Comparison of ENCODE assay signal across 7 mouse cellular contexts in the genomic region with DNA sequence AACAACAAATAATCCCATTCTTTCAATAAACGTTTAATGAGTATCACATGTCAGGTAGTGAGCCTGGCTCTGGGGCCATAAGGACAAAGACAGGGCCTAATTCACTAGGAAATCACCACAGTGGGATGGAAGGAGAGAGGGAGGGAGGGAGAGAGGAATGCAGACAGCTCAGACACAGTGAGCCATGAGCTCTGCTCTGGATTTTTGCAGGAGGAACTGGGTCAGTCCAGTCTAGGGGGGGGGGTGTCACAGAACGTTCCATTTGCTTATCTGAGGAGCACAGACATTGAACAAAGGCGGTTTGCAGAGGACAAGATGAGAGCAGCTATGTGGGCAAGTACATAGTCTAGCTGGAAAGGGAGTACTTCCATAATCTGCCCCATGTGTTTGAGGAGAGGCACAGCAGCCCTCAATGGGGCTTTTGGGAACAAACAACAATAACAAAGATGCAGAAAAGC. TPM values are rescaled to one million over a fixed set of nuclear protein-coding genes. Genes with fewer than 3 reads are reported as not detected.
DNase-seq lines count a peak whose midpoint lies in the region; ATAC-seq and TF ChIP-seq lines count a peak whose summit lies in the region.

No protein-coding gene starts in this region.

- peaks cover 19 to 24% of the 10 kb centered on the region in 2 experiments for H3K4me1 ChIP-seq in MEL (ENCODE audit: control insufficient read depth in 1 of 2, insufficient read depth in 2 of 2, low read length in 2 of 2)
- peaks cover 6% of the 10 kb centered on the region; the same call in 1 of the 2 replicates for H3K4me1 ChIP-seq in forebrain, embryonic 11.5 days (replicated peaks; ENCODE audit: control insufficient read depth, insufficient read depth, low read length)
- H3K4me1 ChIP-seq in limb, embryonic 12.5 days (replicated peaks) = peaks cover 5% of the 10 kb centered on the region

- H3K9me3 ChIP-seq in MEL (replicated peaks; ENCODE audit: insufficient read depth, low read length) = no peaks in the 10 kb centered on the region
- H3K9me3 ChIP-seq in forebrain, embryonic 11.5 days (ENCODE audit: control insufficient read depth, low read length) = no peaks in the 10 kb centered on the region
- H3K9me3 ChIP-seq in limb, embryonic 12.5 days = no peaks in the 10 kb centered on the region

- peak in 1 of 2 experiments; percentile 33; a peak in 1 of 4 replicates for TF ChIP-seq POLR2A in MEL (IDR thresholded peaks at IDR 0.05; ENCODE audit: control insufficient read depth in 1 of 2, insufficient read depth in 1 of 2, low read depth in 1 of 2, low read length in 2 of 2, poor library complexity in 1 of 2)

- no peak for TF ChIP-seq CTCF in MEL (IDR thresholded peaks at IDR 0.05 in 2 of 3, conservative IDR thresholded peaks at IDR 0.05 in 1 of 3; ENCODE audit: control insufficient read depth in 1 of 3, insufficient read depth in 1 of 3, low read depth in 2 of 3, low read length in 3 of 3, poor library complexity in 1 of 3, severe bottlenecking in 1 of 3)

- H3K4me2 ChIP-seq in forebrain, embryonic 11.5 days (ENCODE audit: low read depth, low read length, severe bottlenecking) = no peak overlapping the region; the same call in 1 of the 2 replicates
- no peak overlapping the region for H3K4me2 ChIP-seq in limb, embryonic 12.5 days

- DNase-seq in MEL (ENCODE audit: low read depth, low spot score) (peak; percentile 86), R1 (ENCODE audit: low read depth, low spot score) (peak; percentile 71)
- DNase-seq in forebrain, embryonic 11.5 days (ENCODE audit: low spot score) = peak; percentile 57
- DNase-seq in retina, postnatal 1 day = peak; percentile 92
- DNase-seq in gastrocnemius, adult 18-20 months (ENCODE audit: low spot score) = no peak
- no peak for DNase-seq in ovary, adult 18-20 months (ENCODE audit: low spot score)

- peak; percentile 71 to 86 for TF ChIP-seq EP300 in MEL (IDR thresholded peaks at IDR 0.05; ENCODE audit: low read depth in 1 of 2, low read length in 2 of 2)

- peaks cover 0 to 33% of the 10 kb centered on the region in 2 experiments; a peak in 2 of 4 replicates for H3K36me3 ChIP-seq in MEL (ENCODE audit: control insufficient read depth in 1 of 2, insufficient read depth in 2 of 2, low read length in 2 of 2)
- H3K36me3 ChIP-seq in forebrain, embryonic 11.5 days (ENCODE audit: control insufficient read depth, insufficient read depth, low read length) = no peaks in the 10 kb centered on the region
- no peaks in the 10 kb centered on the region for H3K36me3 ChIP-seq in limb, embryonic 12.5 days

- no peak for TF ChIP-seq RAD21 in MEL (IDR thresholded peaks at IDR 0.05; ENCODE audit: low read depth, low read length)

- no peaks in the 10 kb centered on the region for H3K79me2 ChIP-seq in MEL (ENCODE audit: control insufficient read depth, insufficient read depth, low read length, poor library complexity)

- H3K27me3 ChIP-seq in MEL (ENCODE audit: control insufficient read depth in 1 of 2, insufficient read depth in 2 of 2, low read length in 2 of 2) = no peaks in the 10 kb centered on the region
- no peaks in the 10 kb centered on the region for H3K27me3 ChIP-seq in forebrain, embryonic 11.5 days (ENCODE audit: control insufficient read depth, insufficient read depth, low read length)
- H3K27me3 ChIP-seq in limb, embryonic 12.5 days = no peaks in the 10 kb centered on the region

- ATAC-seq in forebrain, embryonic 11.5 days (replicated peaks; ENCODE audit: low FRiP score) = peak; percentile 73
- no peak for ATAC-seq in limb, embryonic 12.5 days (ENCODE audit: insufficient number of reproducible peaks, insufficient read depth, low FRiP score, low TSS enrichment, low read depth)

- H3K4me3 ChIP-seq in MEL (ENCODE audit: control insufficient read depth in 1 of 2, insufficient read depth in 1 of 2, low read depth in 2 of 2, low read length in 2 of 2) = peak overlapping the region in 1 of 2 experiments; percentile 38; a peak in 1 of 4 replicates
- H3K4me3 ChIP-seq in forebrain, embryonic 11.5 days (ENCODE audit: low read depth, low read length) = no peak overlapping the region
- no peak overlapping the region for H3K4me3 ChIP-seq in limb, embryonic 12.5 days (replicated peaks)

- peak overlapping the region; percentile 52 for H3K9ac ChIP-seq in MEL (ENCODE audit: control insufficient read depth, low read depth, low read length, poor library complexity, severe bottlenecking)
- no peak overlapping the region for H3K9ac ChIP-seq in forebrain, embryonic 11.5 days (ENCODE audit: low read length)
- H3K9ac ChIP-seq in limb, embryonic 12.5 days (replicated peaks) = no peak overlapping the region

- peak overlapping the region; percentile 59 for H3K27ac ChIP-seq in MEL (ENCODE audit: control insufficient read depth, low read depth, low read length)
- H3K27ac ChIP-seq in forebrain, embryonic 11.5 days (ENCODE audit: low read depth, low read length) = peak overlapping the region; percentile 1
- 0 out of 2 replicates have a peak overlapping the region, but pooled peaks have one; percentile 4 for H3K27ac ChIP-seq in limb, embryonic 12.5 days

- WGBS in forebrain, embryonic 11.5 days = 17% methylated on average over 3 of the region's 3 CpGs
- 38% methylated on average over 3 of the region's 3 CpGs for WGBS in limb, embryonic 12.5 days

TF ChIP-seq in MEL, 35 proteins besides CTCF, POLR2A, EP300 and RAD21:
- peak; percentile 48; the same call in 1 of the 2 replicates for TF ChIP-seq RCOR1 (IDR thresholded peaks at IDR 0.05; ENCODE audit: low read depth, low read length)
- TF ChIP-seq MYC (IDR thresholded peaks at IDR 0.05; ENCODE audit: low read depth, low read length) = peak; percentile 45; the same call in 1 of the 2 replicates
- TF ChIP-seq ELF1 (IDR thresholded peaks at IDR 0.05; ENCODE audit: low read depth, low read length) = no peak
- TF ChIP-seq MAFK (IDR thresholded peaks at IDR 0.05; ENCODE audit: borderline replicate concordance, low read depth, low read length) = no peak
- TF ChIP-seq GATA1 (IDR thresholded peaks at IDR 0.05; ENCODE audit: low read depth, low read length) = peak; percentile 84
- peak; percentile 60 for TF ChIP-seq ETS1 (IDR thresholded peaks at IDR 0.05; ENCODE audit: low read depth, low read length)
- TF ChIP-seq E2F4 (IDR thresholded peaks at IDR 0.05; ENCODE audit: borderline replicate concordance, low read depth, low read length) = no peak
- TF ChIP-seq SIN3A (IDR thresholded peaks at IDR 0.05; ENCODE audit: low read length) = peak; percentile 52; the same call in 1 of the 2 replicates
- no peak for TF ChIP-seq JUND (IDR thresholded peaks at IDR 0.05; ENCODE audit: low read depth, low read length)
- TF ChIP-seq MEF2A (IDR thresholded peaks at IDR 0.05; ENCODE audit: extremely low read depth, insufficient replicate concordance, low read depth, low read length, poor library complexity, severe bottlenecking) = no peak
- TF ChIP-seq MXI1 (IDR thresholded peaks at IDR 0.05; ENCODE audit: low read depth, low read length) = peak; percentile 49; the same call in 1 of the 2 replicates
- no peak for TF ChIP-seq ZC3H11A (IDR thresholded peaks at IDR 0.05; ENCODE audit: low read depth, low read length)
- 0 out of 2 replicates have a peak, but pooled peaks have one; percentile 4 for TF ChIP-seq BHLHE40 (IDR thresholded peaks at IDR 0.05; ENCODE audit: borderline replicate concordance, low read depth, low read length)
- TF ChIP-seq USF1 (IDR thresholded peaks at IDR 0.05; ENCODE audit: low read depth, low read length) = no peak
- TF ChIP-seq TCF12 (IDR thresholded peaks at IDR 0.05; ENCODE audit: low read depth, low read length) = peak; percentile 87
- TF ChIP-seq TAL1 (IDR thresholded peaks at IDR 0.05; ENCODE audit: low read length) = peak; percentile 88
- TF ChIP-seq TBP (IDR thresholded peaks at IDR 0.05; ENCODE audit: low read depth, low read length) = 0 out of 2 replicates have a peak, but pooled peaks have one; percentile 39
- no peak for TF ChIP-seq USF2 (IDR thresholded peaks at IDR 0.05; ENCODE audit: borderline replicate concordance in 1 of 2, insufficient read depth in 1 of 2, low read depth in 1 of 2, low read length in 2 of 2)
- peak; percentile 33; the same call in 1 of the 2 replicates for TF ChIP-seq NELFE (IDR thresholded peaks at IDR 0.05; ENCODE audit: low read depth, low read length)
- TF ChIP-seq MAZ (IDR thresholded peaks at IDR 0.05; ENCODE audit: low read depth, low read length) = 0 out of 2 replicates have a peak, but pooled peaks have one; percentile 34

RNA-seq across cellular contexts. Expression of a gene that starts 24.7 kb away (rescaled TPM):
- 3.9 and 4.5 TPM in 2 replicates for total RNA-seq in MEL (2012; rRNA removed)
- polyA plus RNA-seq in MEL (2012; ENCODE audit: insufficient read depth in 1 of 2, insufficient read length in 2 of 2, low read depth in 1 of 2, low replicate concordance in 2 of 2, missing spikeins in 1 of 2) = 10 to 100 TPM in 1 of 2 experiments, not detected in 1; 38.4 TPM
- polyA plus RNA-seq in forebrain, embryonic 11.5 days (2014; fragmentation: Nextera tagmentation; extraction: Ambion mirVana) = 47.4 and 58.6 TPM in 2 replicates
- polyA plus RNA-seq in limb, embryonic 12.5 days (2016; fragmentation: Nextera tagmentation; extraction: Ambion mirVana) = 57.5 and 57.6 TPM in 2 replicates
- 10 to 100 TPM; 23.4 to 25.1 TPM for total RNA-seq in gastrocnemius, adult 18-20 months (2021)

Comparison
In these comparisons a context has a peak if more than half of its experiments do, and no peak if none do; other contexts are left out.
1. DNase-seq: peak in MEL (single experiment), R1 (single experiment), forebrain, embryonic 11.5 days (single experiment) and retina, postnatal 1 day (single experiment); none in gastrocnemius, adult 18-20 months (single experiment) and ovary, adult 18-20 months (single experiment).
2. H3K27ac ChIP-seq: peak in every context shown above with its lines; median percentile 59 in MEL; 4 in limb, embryonic 12.5 days; 1 in forebrain, embryonic 11.5 days.